Mouse (Mus musculus) CH12.LX (cell line): ENCODE measurements around the gene Proca1. TPM values are rescaled to one million over a fixed set of nuclear protein-coding genes. Genes with fewer than 3 reads are reported as not detected.

Experiments
- DNase-seq: peaks from one replicate; pipeline ENCODE4 v3.0.0-alpha.2; 2013; ENCODE audit errors: extremely low read depth
- H3K27ac ChIP-seq: 2 replicates; pipeline ENCODE4 v1.5.1; 2012; ENCODE audit warnings: low read depth, mild to moderate bottlenecking, control low read depth, moderate library complexity; ENCODE audit not compliant: insufficient read depth
- H3K27me3 ChIP-seq: replicated peaks from 2 replicates; pipeline ENCODE3; 2012; ENCODE audit warnings: inconsistent platforms
- H3K36me3 ChIP-seq, 2 experiments: replicated peaks in 1 of 2; 2 replicates each; pipeline versions ENCODE3 to v1.6.1; 2012; ENCODE audit warnings: inconsistent platforms in 1 of 2, low read length in 1 of 2, mild to moderate bottlenecking in 1 of 2, mixed read lengths in 1 of 2, moderate library complexity in 1 of 2; ENCODE audit not compliant: control insufficient read depth in 1 of 2, insufficient read depth in 1 of 2
- H3K4me1 ChIP-seq, 2 experiments: 2 replicates each; pipeline ENCODE4 v1.6.1; 2012; ENCODE audit warnings: inconsistent platforms in 1 of 2, moderate library complexity in 1 of 2; ENCODE audit not compliant: insufficient read depth in 2 of 2, control insufficient read depth in 1 of 2
- H3K4me2 ChIP-seq: 2 replicates; pipeline ENCODE4 v1.6.1; 2012; ENCODE audit warnings: low read depth, mild to moderate bottlenecking, control low read depth; ENCODE audit not compliant: poor library complexity, insufficient read depth, severe bottlenecking
- H3K4me3 ChIP-seq, 3 experiments: fragments of 150-350 bp in 1 of 3; sonication (generic) in 1 of 3; replicated peaks in 1 of 3; 2 replicates each; pipeline versions ENCODE3 to v1.5.1; 2011 to 2012; ENCODE audit warnings: low read depth in 2 of 3, low read length in 2 of 3, mild to moderate bottlenecking in 2 of 3, moderate library complexity in 2 of 3, control low read depth in 1 of 3, improper control_type of control experiment in 1 of 3, inconsistent platforms in 1 of 3, mixed read lengths in 1 of 3; ENCODE audit not compliant: poor library complexity in 1 of 3
- H3K79me2 ChIP-seq: replicated peaks from 2 replicates; pipeline ENCODE4 v1.6.1; 2012; ENCODE audit warnings: mild to moderate bottlenecking, moderate library complexity; ENCODE audit not compliant: control insufficient read depth, poor library complexity, insufficient read depth, severe bottlenecking; ENCODE audit errors: extremely low read depth
- H3K9ac ChIP-seq: 2 replicates; pipeline ENCODE4 v1.6.1; 2012; ENCODE audit warnings: low read depth, mild to moderate bottlenecking, control low read depth, moderate library complexity; ENCODE audit not compliant: insufficient read depth
- H3K9me3 ChIP-seq: replicated peaks from 2 replicates; pipeline ENCODE3; 2012; ENCODE audit warnings: low read length, inconsistent platforms, mixed read lengths
- CHD1 ChIP-seq: IDR thresholded peaks from 2 replicates; pipeline ENCODE4 v1.6.1; 2012; ENCODE audit warnings: low read depth, low read length, improper control_type of control experiment, inconsistent platforms
- IRF4 ChIP-seq: IDR thresholded peaks from 2 replicates; pipeline ENCODE4 v1.6.1; 2014; ENCODE audit warnings: low read depth, mild to moderate bottlenecking, inconsistent platforms, low read length, improper control_type of control experiment
- JUN ChIP-seq: IDR thresholded peaks from 2 replicates; pipeline ENCODE4 v1.6.1; 2011; ENCODE audit warnings: low read depth, mild to moderate bottlenecking, low read length, improper control_type of control experiment, moderate library complexity; ENCODE audit not compliant: insufficient read depth
- MYC ChIP-seq: IDR thresholded peaks from 2 replicates; pipeline ENCODE4 v1.6.1; 2011; ENCODE audit warnings: low read depth, mild to moderate bottlenecking, improper control_type of control experiment, low read length
- RAD21 ChIP-seq: IDR thresholded peaks from 2 replicates; pipeline ENCODE4 v1.6.1; 2011; ENCODE audit warnings: low read depth, mild to moderate bottlenecking, low read length, improper control_type of control experiment, moderate library complexity
- TCF12 ChIP-seq: IDR thresholded peaks from 2 replicates; pipeline ENCODE4 v1.6.1; 2014; ENCODE audit warnings: low read depth, mild to moderate bottlenecking, inconsistent platforms, low read length, improper control_type of control experiment
- ZMIZ1 ChIP-seq: IDR thresholded peaks from 2 replicates; pipeline ENCODE4 v1.6.1; 2012; ENCODE audit warnings: low read depth, mild to moderate bottlenecking, inconsistent platforms, low read length, improper control_type of control experiment
- dilution Hi-C: fragments of 300-500 bp; cut with MboI; formaldehyde crosslinking; loops from 2 replicates; pipeline ENCODE4 v1.14.3; 2020; ENCODE audit warnings: low sequenced_read_pairs; ENCODE audit not compliant: extremely low pct_unique_long_range_greater_than_20kb, extremely low pct_ligation_motif_present
- in situ Hi-C: fragments of 300-500 bp; cut with MboI; formaldehyde crosslinking; loops from 3 replicates; pipeline ENCODE4 v1.14.3; 2019; ENCODE audit warnings: low sequenced_read_pairs, low pct_ligation_motif_present, low pct_unique_long_range_greater_than_20kb, mixed read lengths
- polyA plus RNA-seq: library from polyadenylated mRNA; unstranded; fragments of >175 nt; gene quantifications from 2 replicates; pipeline ENCODE4 v1.2.1, GENCODE M21; 2012; ENCODE audit warnings: low read depth; ENCODE audit not compliant: insufficient read length
- total RNA-seq, 2 experiments: library from RNA; depleted of rRNA; stranded (reverse); fragments of 300-350 nt in 1 of 2; fragments of >200 nt in 1 of 2; gene quantifications; 2 replicates each; pipeline ENCODE4 v1.2.3; 2012 to 2014

The Proca1 gene
- total and polyA plus RNA-seq, 3 experiments = 0.40 TPM; not detected in 2

- Histone ChIP-seq H3K4me2 (no peak overlapping the region), H3K27ac (no peak overlapping the region), H3K9me3 (no peaks in the 10 kb centered on the region), H3K36me3 (peaks cover 70 to 96% of the 10 kb centered on the region in 2 experiments), H3K9ac (no peak overlapping the region), H3K4me3 (no peak overlapping the region), H3K4me1 (peaks cover 8 to 9% of the 10 kb centered on the region in 2 experiments; a peak in 3 of 4 replicates), H3K79me2 (0 out of 2 replicates have a peak, but pooled peaks cover 3% of the 10 kb centered on the region), H3K27me3 (no peaks in the 10 kb centered on the region)
- no peak for DNase-seq
- no peak for TF ChIP-seq CHD1
- dilution Hi-C loops (no loop called here), in situ Hi-C loops (no loop called here)
These were observed 40.6 kb upstream of the Proca1 start for GRCm38 (mm10) chr11:78152299-78153231.

DNA sequence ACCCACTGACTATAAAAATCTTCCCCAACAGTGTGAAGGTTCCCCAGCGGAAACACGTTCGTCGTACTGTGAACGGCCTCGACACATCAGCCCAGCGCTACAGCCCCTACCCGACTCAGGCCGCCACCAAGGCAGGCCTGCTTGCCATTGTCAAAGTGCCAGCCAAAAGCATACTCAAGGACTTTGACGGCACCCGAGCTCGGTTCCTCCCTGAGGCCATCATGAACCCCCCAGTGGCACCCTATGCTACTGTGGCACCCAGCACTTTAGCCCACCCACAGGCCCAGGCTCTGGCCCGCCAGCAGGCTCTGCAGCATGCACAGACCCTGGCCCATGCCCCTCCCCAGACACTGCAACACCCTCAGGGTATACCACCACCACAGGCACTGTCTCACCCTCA, 39.4 kb upstream of the Proca1 start:
- H3K4me1 ChIP-seq = peaks cover 0 to 3% of the 10 kb centered on the region in 2 experiments; a peak in 1 of 4 replicates
- H3K27ac ChIP-seq = no peak overlapping the region
- TF ChIP-seq JUN = no peak
- no peak for TF ChIP-seq MYC
- no peak for TF ChIP-seq RAD21
- TF ChIP-seq ZMIZ1 = no peak
- no peak for TF ChIP-seq IRF4
- no peaks in the 10 kb centered on the region for H3K27me3 ChIP-seq
- H3K36me3 ChIP-seq = peaks cover 78 to 97% of the 10 kb centered on the region in 2 experiments
- in situ Hi-C loops = no loop called here
- no peak overlapping the region for H3K4me2 ChIP-seq
- no peaks in the 10 kb centered on the region; the same call in 1 of the 2 replicates for H3K79me2 ChIP-seq
- dilution Hi-C loops = no loop called here
- no peak overlapping the region for H3K4me3 ChIP-seq
- no peak for DNase-seq
- no peak overlapping the region for H3K9ac ChIP-seq
- no peaks in the 10 kb centered on the region for H3K9me3 ChIP-seq

DNA sequence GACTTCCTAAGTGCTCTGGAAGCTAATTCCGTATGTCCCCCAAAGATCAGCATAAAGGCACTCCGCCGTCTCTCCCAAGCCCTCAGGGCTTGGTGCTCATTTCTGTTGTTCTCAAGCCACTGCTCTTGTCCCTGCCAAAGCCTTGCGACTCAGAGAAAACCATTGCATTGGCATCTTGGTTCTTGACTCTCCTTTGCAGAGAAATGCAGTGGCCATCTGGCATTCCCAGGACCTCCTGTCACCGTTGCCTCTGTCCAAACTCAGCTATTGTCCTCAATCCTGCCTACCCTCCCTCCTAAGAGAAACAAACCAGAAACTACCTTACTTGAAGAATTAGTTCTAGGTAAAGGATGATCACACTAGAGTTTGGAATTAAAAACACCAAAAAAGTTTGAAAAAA, 37.5 kb upstream of the Proca1 start:
- H3K27me3 ChIP-seq = no peaks in the 10 kb centered on the region
- no peak for DNase-seq
- no peaks in the 10 kb centered on the region for H3K9me3 ChIP-seq
- H3K36me3 ChIP-seq = peaks cover 77 to 98% of the 10 kb centered on the region in 2 experiments
- H3K9ac ChIP-seq = no peak overlapping the region
- H3K4me1 ChIP-seq = peaks cover 0 to 14% of the 10 kb centered on the region in 2 experiments; a peak in 2 of 4 replicates
- in situ Hi-C loops = no loop called here
- H3K79me2 ChIP-seq = no peaks in the 10 kb centered on the region; the same call in none of the 2 replicates
- H3K27ac ChIP-seq = no peak overlapping the region
- no peak overlapping the region for H3K4me3 ChIP-seq
- dilution Hi-C loops = no loop called here
- TF ChIP-seq TCF12 = no peak
- H3K4me2 ChIP-seq = no peak overlapping the region
